Mouse (Mus musculus): ENCODE measurements around the gene Pcmt1. TPM values are rescaled to one million over a fixed set of nuclear protein-coding genes. Genes with fewer than 3 reads are reported as not detected.
"Not testable (repeated sequence)": the region's sequence is repeated elsewhere in the genome, so short reads cannot be mapped to it uniquely, and the experiment has no call there.

The Pcmt1 gene
- polyA plus RNA-seq, 1 experiment from 2014 or later = 114 TPM

GRCm38 (mm10) chr10:7630286-7630685 is 50.6 kb downstream of the Pcmt1 start:
- no peak overlapping the region for H3K27ac ChIP-seq (ENCODE audit: low read length)
- peaks cover 13% of the 10 kb centered on the region for H3K36me3 ChIP-seq (ENCODE audit: control insufficient read depth, insufficient read depth, low read length)
- no peaks in the 10 kb centered on the region for H3K9me3 ChIP-seq (ENCODE audit: control insufficient read depth, low read depth, low read length)
- H3K4me1 ChIP-seq (ENCODE audit: control insufficient read depth, insufficient read depth, low read length) = no peaks in the 10 kb centered on the region
- H3K9ac ChIP-seq (replicated peaks; ENCODE audit: low read depth, low read length) = no peak overlapping the region
- ATAC-seq (ENCODE audit: insufficient number of reproducible peaks, insufficient read depth, low FRiP score, low read depth) = no peak
- no peak overlapping the region for H3K4me3 ChIP-seq (ENCODE audit: low read depth, low read length)
- WGBS = 89% methylated on average over 5 of the region's 5 CpGs
- H3K4me2 ChIP-seq (replicated peaks; ENCODE audit: low read depth, low read length) = no peak overlapping the region
- H3K27me3 ChIP-seq (ENCODE audit: control insufficient read depth, insufficient read depth, low read length) = no peaks in the 10 kb centered on the region

DNA sequence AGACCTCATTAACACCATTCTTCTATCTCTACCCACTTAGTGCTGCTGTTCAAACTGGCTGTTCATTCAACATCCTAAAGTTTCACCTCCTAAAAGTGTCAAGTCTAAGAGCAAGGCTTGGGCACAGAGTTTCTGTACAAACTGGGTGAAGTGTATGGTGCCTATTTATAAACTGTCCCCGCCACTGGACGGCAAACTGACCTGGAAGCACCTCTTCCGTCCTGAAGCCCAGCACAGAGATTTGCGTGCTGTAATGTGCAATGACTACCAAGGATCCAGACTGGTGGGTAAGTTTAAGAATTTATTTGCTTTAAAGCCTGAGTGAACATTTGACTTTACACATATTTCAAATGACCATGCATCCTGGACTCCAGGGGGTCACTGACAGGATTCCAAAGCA is 51.8 kb downstream of the Pcmt1 start:
- WGBS = 94% methylated on average over 4 of the region's 4 CpGs
- Histone ChIP-seq H3K9ac (replicated peaks; ENCODE audit: low read depth, low read length) (no peak overlapping the region), H3K9me3 (ENCODE audit: control insufficient read depth, low read depth, low read length) (no peaks in the 10 kb centered on the region), H3K27me3 (ENCODE audit: control insufficient read depth, insufficient read depth, low read length) (no peaks in the 10 kb centered on the region), H3K4me2 (replicated peaks; ENCODE audit: low read depth, low read length) (no peak overlapping the region), H3K4me3 (ENCODE audit: low read depth, low read length) (no peak overlapping the region), H3K4me1 (ENCODE audit: control insufficient read depth, insufficient read depth, low read length) (no peaks in the 10 kb centered on the region), H3K27ac (ENCODE audit: low read length) (no peak overlapping the region), H3K36me3 (ENCODE audit: control insufficient read depth, insufficient read depth, low read length) (peaks cover 13% of the 10 kb centered on the region)
- ATAC-seq (ENCODE audit: insufficient number of reproducible peaks, insufficient read depth, low FRiP score, low read depth) = no peak

DNA sequence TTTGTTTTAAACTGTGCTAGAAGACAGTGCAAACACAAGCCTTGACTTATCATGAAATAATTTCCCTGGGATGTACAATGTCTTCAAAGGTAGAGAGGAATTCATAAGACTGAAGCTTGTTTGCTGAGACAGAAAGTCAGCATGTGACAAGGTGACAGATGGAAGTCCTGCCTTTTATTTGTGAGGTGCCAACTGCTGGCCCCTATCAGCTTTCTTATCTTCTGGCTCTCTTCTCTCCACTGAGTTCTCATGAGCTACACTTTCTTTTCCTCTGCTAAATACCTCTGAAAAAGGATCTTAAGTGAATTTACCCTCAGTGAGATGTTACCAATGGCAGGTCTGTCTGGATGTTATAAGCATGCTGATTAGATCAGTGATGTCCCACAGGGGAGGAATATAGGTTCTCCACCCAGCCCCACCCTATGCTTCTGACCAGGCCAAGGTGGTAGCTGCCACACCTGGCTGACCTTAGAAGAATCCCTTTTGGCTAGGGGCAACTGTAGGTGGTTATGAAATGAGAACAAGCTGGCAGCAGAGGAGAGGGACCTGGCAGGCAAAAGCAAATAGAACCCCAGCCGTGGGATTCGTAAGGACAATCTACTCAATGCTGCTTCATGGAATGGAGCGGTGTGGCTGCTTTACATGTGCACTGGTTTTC is 56.9 kb downstream of the Pcmt1 start:
- no peaks in the 10 kb centered on the region for H3K4me1 ChIP-seq (ENCODE audit: control insufficient read depth, insufficient read depth, low read length)
- H3K27ac ChIP-seq (ENCODE audit: low read length) = no peak overlapping the region
- 80% methylated on average over 3 of the region's 3 CpGs for WGBS
- no peaks in the 10 kb centered on the region for H3K9me3 ChIP-seq (ENCODE audit: control insufficient read depth, low read depth, low read length)
- H3K4me3 ChIP-seq (ENCODE audit: low read depth, low read length) = no peak overlapping the region
- no peaks in the 10 kb centered on the region; the same call in 1 of the 2 replicates for H3K36me3 ChIP-seq (ENCODE audit: control insufficient read depth, insufficient read depth, low read length)
- no peak overlapping the region for H3K9ac ChIP-seq (replicated peaks; ENCODE audit: low read depth, low read length)
- H3K27me3 ChIP-seq (ENCODE audit: control insufficient read depth, insufficient read depth, low read length) = no peaks in the 10 kb centered on the region
- no peak for ATAC-seq (ENCODE audit: insufficient number of reproducible peaks, insufficient read depth, low FRiP score, low read depth)
- no peak overlapping the region for H3K4me2 ChIP-seq (replicated peaks; ENCODE audit: low read depth, low read length)

- 88% methylated on average over 3 of the region's 3 CpGs for WGBS
- Histone ChIP-seq H3K27ac (ENCODE audit: low read length) (no peak overlapping the region), H3K9ac (replicated peaks; ENCODE audit: low read depth, low read length) (no peak overlapping the region), H3K4me1 (ENCODE audit: control insufficient read depth, insufficient read depth, low read length) (no peaks in the 10 kb centered on the region), H3K9me3 (ENCODE audit: control insufficient read depth, low read depth, low read length) (no peaks in the 10 kb centered on the region), H3K4me3 (ENCODE audit: low read depth, low read length) (no peak overlapping the region), H3K4me2 (replicated peaks; ENCODE audit: low read depth, low read length) (no peak overlapping the region), H3K27me3 (ENCODE audit: control insufficient read depth, insufficient read depth, low read length) (no peaks in the 10 kb centered on the region), H3K36me3 (ENCODE audit: control insufficient read depth, insufficient read depth, low read length) (no peaks in the 10 kb centered on the region)
- no peak for ATAC-seq (ENCODE audit: insufficient number of reproducible peaks, insufficient read depth, low FRiP score, low read depth)
Observed at GRCm38 (mm10) chr10:7622378-7622777, 58.6 kb downstream of the Pcmt1 start.

DNA sequence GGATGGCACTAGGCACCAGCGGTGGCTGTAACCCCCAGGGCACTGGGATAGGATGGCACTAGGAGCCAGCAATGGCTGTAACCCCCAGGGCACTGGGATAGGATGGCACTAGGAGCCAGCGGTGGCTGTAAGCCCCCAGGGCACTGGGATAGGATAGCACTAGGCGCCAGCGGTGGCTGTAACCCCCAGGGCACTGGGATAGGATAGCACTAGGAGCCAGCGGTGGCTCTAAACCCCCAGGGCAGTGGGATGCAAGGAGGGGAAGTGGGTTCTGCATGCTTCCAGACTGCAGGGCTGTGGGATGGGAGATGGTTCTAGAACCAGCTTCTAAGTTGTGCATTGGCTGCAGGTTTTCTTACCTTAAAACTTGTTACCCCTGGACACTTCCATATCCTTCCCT is 60.2 kb downstream of the Pcmt1 start:
- H3K4me2 ChIP-seq (replicated peaks; ENCODE audit: low read depth, low read length) = no peak overlapping the region
- 84% methylated on average over 5 of the region's 5 CpGs for WGBS
- H3K27ac ChIP-seq (ENCODE audit: low read length) = no peak overlapping the region
- H3K4me1 ChIP-seq (ENCODE audit: control insufficient read depth, insufficient read depth, low read length) = no peaks in the 10 kb centered on the region
- H3K4me3 ChIP-seq (ENCODE audit: low read depth, low read length) = no peak overlapping the region
- no peaks in the 10 kb centered on the region for H3K9me3 ChIP-seq (ENCODE audit: control insufficient read depth, low read depth, low read length)
- H3K27me3 ChIP-seq (ENCODE audit: control insufficient read depth, insufficient read depth, low read length) = no peaks in the 10 kb centered on the region
- no peaks in the 10 kb centered on the region for H3K36me3 ChIP-seq (ENCODE audit: control insufficient read depth, insufficient read depth, low read length)
- no peak overlapping the region for H3K9ac ChIP-seq (replicated peaks; ENCODE audit: low read depth, low read length)
- no peak for ATAC-seq (ENCODE audit: insufficient number of reproducible peaks, insufficient read depth, low FRiP score, low read depth)

GRCm38 (mm10) chr10:7619821-7620241 is 61.1 kb downstream of the Pcmt1 start:
- Histone ChIP-seq H3K9ac (replicated peaks; ENCODE audit: low read depth, low read length) (no peak overlapping the region), H3K27me3 (ENCODE audit: control insufficient read depth, insufficient read depth, low read length) (no peaks in the 10 kb centered on the region), H3K27ac (ENCODE audit: low read length) (no peak overlapping the region), H3K4me3 (ENCODE audit: low read depth, low read length) (no peak overlapping the region), H3K4me1 (ENCODE audit: control insufficient read depth, insufficient read depth, low read length) (no peaks in the 10 kb centered on the region), H3K4me2 (replicated peaks; ENCODE audit: low read depth, low read length) (no peak overlapping the region), H3K9me3 (ENCODE audit: control insufficient read depth, low read depth, low read length) (peaks cover under 1% of the 10 kb centered on the region; the same call in 1 of the 2 replicates), H3K36me3 (ENCODE audit: control insufficient read depth, insufficient read depth, low read length) (no peaks in the 10 kb centered on the region)
- WGBS = 96% methylated on average over 5 of the region's 5 CpGs
- no peak for ATAC-seq (ENCODE audit: insufficient number of reproducible peaks, insufficient read depth, low FRiP score, low read depth)

GRCm38 (mm10) chr10:7617556-7617955 is 63.4 kb downstream of the Pcmt1 start:
- not testable (repeated sequence) for H3K4me3 ChIP-seq (ENCODE audit: low read depth, low read length); H3K4me2 ChIP-seq (replicated peaks; ENCODE audit: low read depth, low read length); H3K36me3 ChIP-seq (ENCODE audit: control insufficient read depth, insufficient read depth, low read length); H3K27me3 ChIP-seq (ENCODE audit: control insufficient read depth, insufficient read depth, low read length); ATAC-seq (ENCODE audit: insufficient number of reproducible peaks, insufficient read depth, low FRiP score, low read depth); H3K9me3 ChIP-seq (ENCODE audit: control insufficient read depth, low read depth, low read length); H3K4me1 ChIP-seq (ENCODE audit: control insufficient read depth, insufficient read depth, low read length); H3K27ac ChIP-seq (ENCODE audit: low read length); H3K9ac ChIP-seq (replicated peaks; ENCODE audit: low read depth, low read length)
- WGBS = 60% methylated on average over 3 of the region's 3 CpGs

DNA sequence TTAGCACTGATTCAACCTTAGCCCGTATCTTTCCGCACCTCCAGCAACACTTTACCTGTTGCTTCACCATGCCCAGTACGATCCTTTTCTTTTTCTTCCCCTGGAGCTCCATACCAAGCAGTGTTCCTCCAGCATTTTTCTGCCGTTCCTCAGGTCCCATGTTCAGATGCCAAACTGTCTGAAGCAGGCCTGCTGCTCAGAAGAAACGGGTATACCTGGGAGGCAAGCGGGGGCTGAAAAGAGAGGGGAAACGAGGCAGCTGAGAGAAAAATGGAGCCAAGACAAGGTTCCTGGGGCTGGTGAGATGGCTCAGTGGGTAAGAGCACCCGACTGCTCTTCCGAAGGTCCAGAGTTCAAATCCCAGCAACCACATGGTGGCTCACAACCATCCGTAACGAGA is 63.8 kb downstream of the Pcmt1 start:
- H3K36me3 ChIP-seq (ENCODE audit: control insufficient read depth, insufficient read depth, low read length); H3K4me2 ChIP-seq (replicated peaks; ENCODE audit: low read depth, low read length); H3K4me3 ChIP-seq (ENCODE audit: low read depth, low read length); H3K9ac ChIP-seq (replicated peaks; ENCODE audit: low read depth, low read length); H3K27me3 ChIP-seq (ENCODE audit: control insufficient read depth, insufficient read depth, low read length); H3K4me1 ChIP-seq (ENCODE audit: control insufficient read depth, insufficient read depth, low read length); H3K9me3 ChIP-seq (ENCODE audit: control insufficient read depth, low read depth, low read length); H3K27ac ChIP-seq (ENCODE audit: low read length); ATAC-seq (ENCODE audit: insufficient number of reproducible peaks, insufficient read depth, low FRiP score, low read depth): not testable (repeated sequence)
- 92% methylated on average over 9 of the region's 11 CpGs for WGBS

GRCm38 (mm10) chr10:7614834-7615233 is 66.1 kb downstream of the Pcmt1 start:
- H3K9me3 ChIP-seq (ENCODE audit: control insufficient read depth, low read depth, low read length) = peaks cover 3% of the 10 kb centered on the region; the same call in 1 of the 2 replicates
- H3K4me1 ChIP-seq (ENCODE audit: control insufficient read depth, insufficient read depth, low read length) = no peaks in the 10 kb centered on the region
- no peaks in the 10 kb centered on the region for H3K36me3 ChIP-seq (ENCODE audit: control insufficient read depth, insufficient read depth, low read length)
- H3K27me3 ChIP-seq (ENCODE audit: control insufficient read depth, insufficient read depth, low read length) = no peaks in the 10 kb centered on the region
- no peak overlapping the region for H3K4me3 ChIP-seq (ENCODE audit: low read depth, low read length)
- H3K27ac ChIP-seq (ENCODE audit: low read length) = no peak overlapping the region
- 86% methylated on average over 8 of the region's 8 CpGs for WGBS
- H3K9ac ChIP-seq (replicated peaks; ENCODE audit: low read depth, low read length) = no peak overlapping the region
- H3K4me2 ChIP-seq (replicated peaks; ENCODE audit: low read depth, low read length) = no peak overlapping the region
- no peak for ATAC-seq (ENCODE audit: insufficient number of reproducible peaks, insufficient read depth, low FRiP score, low read depth)
